Mouse (Mus musculus) liver, embryonic 14.5 days (tissue): ENCODE data around the gene Galns. TPM values are rescaled to one million over a fixed set of nuclear protein-coding genes. Genes with fewer than 3 reads are reported as not detected.

Experiments used
- ATAC-seq: fragments of 200-750 bp; cut with Nextera tagmentation; 2 replicates; pipeline ENCODE4 v1.8.0; 2017; ENCODE audit warnings: moderate number of reproducible peaks, mild to moderate bottlenecking, moderate library complexity; ENCODE audit not compliant: insufficient read depth
- DNase-seq, 3 experiments: peaks; one replicate each; pipeline ENCODE4 v3.0.0-alpha.2; 2012 to 2013; ENCODE audit warnings: low read depth in 3 of 3, low spot score in 3 of 3
- H3K27ac ChIP-seq: fragments of 300-500 bp; sonication (generic); 2 replicates; pipeline ENCODE4 v1.5.1; 2014; ENCODE audit warnings: moderate library complexity, mild to moderate bottlenecking, control low read depth, inconsistent platforms
- H3K27me3 ChIP-seq: fragments of 300-500 bp; sonication (generic); 2 replicates; pipeline ENCODE4 v1.6.1; 2014; ENCODE audit warnings: mild to moderate bottlenecking, low read length, moderate library complexity; ENCODE audit not compliant: control insufficient read depth, insufficient read depth
- H3K36me3 ChIP-seq: fragments of 300-500 bp; sonication (generic); replicated peaks from 2 replicates; pipeline ENCODE4 v1.6.1; 2014; ENCODE audit warnings: low read depth; ENCODE audit not compliant: control insufficient read depth, insufficient read depth
- H3K4me1 ChIP-seq, 2 experiments: fragments of 200-500 bp in 1 of 2; fragments of 300-500 bp in 1 of 2; sonication (generic) in 1 of 2; replicated peaks; 2 replicates each; pipeline ENCODE4 v1.6.1; 2012 to 2014; ENCODE audit warnings: antibody characterized with exemption in 1 of 2, inconsistent platforms in 1 of 2, low read length in 1 of 2; ENCODE audit not compliant: control insufficient read depth in 2 of 2, insufficient read depth in 2 of 2
- H3K4me2 ChIP-seq: fragments of 300-500 bp; sonication (generic); 2 replicates; pipeline ENCODE4 v1.6.1; 2014; ENCODE audit warnings: low read depth, mild to moderate bottlenecking, control low read depth, moderate library complexity
- H3K4me3 ChIP-seq, 2 experiments: fragments of 200-500 bp in 1 of 2; fragments of 300-500 bp in 1 of 2; sonication (generic) in 1 of 2; 2 replicates each; pipeline ENCODE4 v1.5.1; 2012 to 2014; ENCODE audit warnings: low read depth in 2 of 2, low read length in 2 of 2, mild to moderate bottlenecking in 2 of 2, control low read depth in 1 of 2, inconsistent platforms in 1 of 2, moderate library complexity in 1 of 2; ENCODE audit not compliant: insufficient read depth in 1 of 2
- H3K9ac ChIP-seq: fragments of 300-500 bp; sonication (generic); replicated peaks from 2 replicates; pipeline ENCODE4 v1.6.1; 2014; ENCODE audit warnings: mild to moderate bottlenecking, control low read depth, moderate library complexity
- H3K9me3 ChIP-seq: fragments of 300-500 bp; sonication (generic); 2 replicates; pipeline ENCODE4 v1.6.1; 2016; ENCODE audit warnings: low read length, mixed read lengths; ENCODE audit not compliant: control insufficient read depth
- CTCF ChIP-seq: IDR thresholded peaks from 2 replicates; pipeline ENCODE4 v1.5.1; 2016; ENCODE audit warnings: antibody characterized with exemption, low read depth, control low read depth
- EP300 ChIP-seq: IDR thresholded peaks from 2 replicates; pipeline ENCODE4 v1.6.1; 2016; ENCODE audit warnings: antibody characterized with exemption, low read depth
- WGBS: fragments of 180-500 bp; shearing (Covaris S2); extraction: QIAGEN DNeasy Blood & Tissue Kit; methylation state at CpG from one replicate; pipeline ENCODE4 v1.1.7; 2014; ENCODE audit not compliant: insufficient replicate concordance; 5-methylcytosine and 5-hydroxymethylcytosine counted together
- polyA plus RNA-seq, 2 experiments: library from polyadenylated mRNA; depleted of rRNA in 1 of 2; stranded (reverse) in 1 of 2; unstranded in 1 of 2; fragments of >200 nt; fragmentation: Nextera tagmentation in 1 of 2; extraction: Ambion mirVana in 1 of 2; gene quantifications; 2 replicates each; pipeline versions ENCODE4 v1.2.1 to v1.2.3; 2012 to 2014

Gene Galns
- polyA plus RNA-seq, 2 experiments, result 3.8 to 4.6 TPM

DNA sequence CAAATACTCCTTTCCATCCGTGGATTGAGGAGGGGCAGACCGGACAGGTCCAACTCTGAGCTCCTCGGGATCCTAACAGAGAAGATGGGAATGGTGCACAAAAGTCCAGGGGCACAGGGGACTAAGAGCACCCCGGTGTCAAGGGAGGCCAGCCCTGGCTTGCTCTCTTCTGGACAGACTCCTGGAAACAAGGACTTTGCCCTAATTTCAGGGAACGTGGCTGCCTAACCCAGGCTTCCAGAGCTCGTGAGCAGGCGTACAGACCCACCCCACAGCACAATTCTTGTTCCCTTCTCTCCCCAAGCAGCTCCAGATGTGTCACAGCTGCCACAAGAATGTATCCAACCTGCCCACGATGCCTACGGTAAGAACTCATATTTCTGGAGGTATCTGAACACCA is 14.5 kb upstream of the Galns start:
- TF ChIP-seq EP300 (no peak), CTCF (no peak)
- Histone ChIP-seq H3K36me3 (peaks cover 7% of the 10 kb centered on the region), H3K9me3 (no peaks in the 10 kb centered on the region), H3K27me3 (no peaks in the 10 kb centered on the region), H3K27ac (no peak overlapping the region), H3K4me3 (no peak overlapping the region), H3K4me1 (no peaks in the 10 kb centered on the region), H3K9ac (no peak overlapping the region), H3K4me2 (no peak overlapping the region)
- DNase-seq (no peak), ATAC-seq (no peak)
- 58% methylated on average over 9 of the region's 9 CpGs for WGBS

DNA sequence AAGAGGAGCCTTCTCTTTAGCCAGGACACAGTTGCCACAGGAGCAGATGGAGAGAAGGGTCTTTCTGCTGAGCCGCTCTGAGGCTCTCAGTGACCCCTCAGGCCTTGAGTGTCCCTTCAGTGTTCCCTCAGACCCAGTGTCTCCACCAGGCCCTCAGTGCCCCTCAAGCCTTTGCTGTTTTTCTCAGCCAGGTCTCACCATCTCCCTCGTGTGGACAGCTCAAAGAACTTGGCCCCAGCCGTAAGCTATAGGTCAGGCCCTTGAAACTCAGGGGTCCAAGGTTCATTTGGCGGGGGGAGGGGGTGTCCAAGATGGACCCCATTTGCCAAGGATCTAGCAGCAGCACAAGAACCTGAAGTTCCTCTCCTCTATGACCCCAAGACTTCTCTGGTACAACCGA is 13.4 kb upstream of the Galns start:
- Histone ChIP-seq H3K36me3 (no peaks in the 10 kb centered on the region), H3K9me3 (no peaks in the 10 kb centered on the region), H3K27me3 (no peaks in the 10 kb centered on the region), H3K4me1 (0 out of 4 replicates have a peak, but pooled peaks cover 0 to 2% of the 10 kb centered on the region in 2 experiments), H3K27ac (no peak overlapping the region), H3K4me2 (no peak overlapping the region), H3K9ac (no peak overlapping the region), H3K4me3 (no peak overlapping the region)
- ATAC-seq, result no peak
- WGBS, result 59% methylated on average over 5 of the region's 5 CpGs
- no peak for DNase-seq
- TF ChIP-seq CTCF (peak; percentile 43), EP300 (no peak)

DNA sequence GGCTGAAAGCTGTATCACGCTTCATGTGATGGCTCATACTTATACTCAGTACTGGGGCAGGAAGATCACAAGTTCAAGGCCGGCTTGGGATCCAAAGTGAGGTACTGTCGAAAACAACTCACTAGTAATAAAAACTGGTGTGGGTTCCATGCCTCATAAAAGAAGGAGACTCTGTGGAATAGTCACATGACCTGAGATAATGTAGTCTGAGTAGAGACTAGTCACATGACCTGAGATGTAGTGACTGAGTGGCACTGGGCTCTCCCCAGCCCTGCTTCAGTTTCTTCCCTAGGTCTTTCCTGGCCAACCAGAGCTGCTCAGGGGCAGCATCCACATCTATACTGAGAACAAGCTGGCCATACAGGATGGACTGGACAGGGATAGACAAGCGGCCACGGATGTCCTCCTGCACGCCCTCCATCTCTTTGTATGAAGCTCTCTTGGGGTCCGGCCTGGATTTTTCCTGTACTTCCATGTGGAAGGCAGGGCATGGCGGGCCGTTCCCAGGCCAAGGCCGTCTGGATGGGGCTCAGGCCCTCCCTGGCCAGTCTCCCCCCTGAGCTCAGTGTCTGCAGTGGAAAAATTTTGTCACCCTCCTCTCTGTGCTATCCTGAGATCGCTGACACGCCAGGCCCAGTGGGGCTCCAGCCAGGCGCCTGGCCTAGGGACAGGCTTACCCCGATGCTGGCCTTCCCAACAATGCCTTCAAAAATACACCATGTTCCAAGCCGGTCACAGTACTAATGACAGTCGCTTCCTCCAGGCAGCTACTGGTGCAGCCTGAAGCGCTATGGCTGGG is 12.8 kb upstream of the Galns start:
- DNase-seq (no peak), ATAC-seq (no peak)
- H3K9me3 ChIP-seq, result no peaks in the 10 kb centered on the region
- no peak overlapping the region for H3K4me3 ChIP-seq
- peaks cover 2 to 5% of the 10 kb centered on the region in 2 experiments; a peak in 3 of 4 replicates for H3K4me1 ChIP-seq
- no peak overlapping the region for H3K4me2 ChIP-seq
- WGBS, result 78% methylated on average over 17 of the region's 17 CpGs
- no peak overlapping the region for H3K27ac ChIP-seq
- no peak overlapping the region for H3K9ac ChIP-seq
- H3K27me3 ChIP-seq, result no peaks in the 10 kb centered on the region
- no peaks in the 10 kb centered on the region for H3K36me3 ChIP-seq
- TF ChIP-seq CTCF (no peak), EP300 (no peak)

DNA sequence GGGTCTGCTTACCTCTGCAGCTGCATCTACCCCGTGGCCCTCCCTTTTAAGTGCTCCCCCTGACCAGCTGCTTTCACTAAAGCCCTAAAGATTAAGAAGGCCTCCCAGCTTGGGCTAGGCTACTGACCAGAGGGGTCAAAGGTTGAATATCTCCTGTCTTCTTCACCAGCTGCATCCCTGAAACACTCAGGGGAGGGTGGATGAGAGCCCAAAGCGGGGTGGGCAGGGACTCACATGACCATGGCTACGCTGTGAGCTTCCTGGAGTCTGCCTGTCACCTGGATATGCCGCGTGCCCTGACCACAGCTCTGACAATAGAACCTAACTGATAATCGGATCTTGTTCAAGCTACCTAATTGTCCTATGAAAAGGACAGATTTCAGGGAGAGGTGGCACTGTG is 11.5 kb upstream of the Galns start, which contains the start of gene Pabpn1l:
TSS of gene Pabpn1l (minus strand) at position 13 of the 400 bp plus-strand sequence.
- Histone ChIP-seq H3K4me1 (peaks cover 13 to 14% of the 10 kb centered on the region in 2 experiments), H3K27me3 (no peaks in the 10 kb centered on the region), H3K4me3 (no peak within 1 kb of the TSS), H3K36me3 (no peaks in the 10 kb centered on the region), H3K9ac (no peak within 1 kb of the TSS), H3K4me2 (no peak within 1 kb of the TSS), H3K9me3 (no peaks in the 10 kb centered on the region), H3K27ac (no peak within 1 kb of the TSS)
- TF ChIP-seq EP300, result no peak
- no peak for DNase-seq
- ATAC-seq, result no peak
- 54% methylated on average over 6 of the region's 6 CpGs for WGBS

DNA sequence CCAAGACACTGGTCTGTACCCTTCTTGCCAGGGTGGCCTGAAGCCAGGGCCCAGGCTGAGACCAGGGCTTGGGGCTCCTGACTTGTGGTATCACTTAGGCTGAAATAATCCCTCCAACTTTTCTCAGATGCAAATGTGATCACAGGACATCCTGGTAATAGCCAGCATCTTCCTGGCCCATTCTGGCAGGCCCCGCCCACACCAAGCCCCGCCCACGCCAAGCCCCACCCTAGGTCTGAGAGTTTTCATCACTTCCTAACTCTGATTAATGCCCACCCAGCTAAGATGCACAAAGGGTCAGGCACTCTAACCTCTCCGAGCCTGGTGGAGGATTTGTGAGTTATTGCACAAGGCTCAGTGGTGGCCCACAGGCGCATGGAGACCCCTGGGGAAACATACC is 9.2 kb upstream of the Galns start:
- TF ChIP-seq EP300 (no peak), CTCF (no peak)
- H3K9me3 ChIP-seq, result no peaks in the 10 kb centered on the region
- H3K4me3 ChIP-seq, result no peak overlapping the region
- ATAC-seq (no peak), DNase-seq (no peak)
- H3K27me3 ChIP-seq, result no peaks in the 10 kb centered on the region
- no peak overlapping the region for H3K27ac ChIP-seq
- 28% methylated on average over 5 of the region's 5 CpGs for WGBS
- peaks cover 13 to 14% of the 10 kb centered on the region in 2 experiments for H3K4me1 ChIP-seq
- H3K9ac ChIP-seq, result no peak overlapping the region
- no peaks in the 10 kb centered on the region for H3K36me3 ChIP-seq
- no peak overlapping the region for H3K4me2 ChIP-seq
